Mouse (Mus musculus) adrenal gland, adult 18-20 months (tissue): ENCODE results near the gene Lrrc49. TPM values are rescaled to one million over a fixed set of nuclear protein-coding genes. Genes with fewer than 3 reads are reported as not detected.

Experiments used
- DNase-seq, 2 experiments: peaks; one replicate each; pipeline ENCODE4 v3.0.0; 2021 to 2022; ENCODE audit warnings: low spot score in 2 of 2
- total RNA-seq, 2 experiments: library from RNA; stranded (reverse); gene quantifications; 1 replicate in 1 of 2; 2 replicates in 1 of 2; pipeline ENCODE4 v1.2.3; 2021

Lrrc49 gene
- total RNA-seq, 2 experiments from 2014 or later = 11.1 to 12.4 TPM

DNA sequence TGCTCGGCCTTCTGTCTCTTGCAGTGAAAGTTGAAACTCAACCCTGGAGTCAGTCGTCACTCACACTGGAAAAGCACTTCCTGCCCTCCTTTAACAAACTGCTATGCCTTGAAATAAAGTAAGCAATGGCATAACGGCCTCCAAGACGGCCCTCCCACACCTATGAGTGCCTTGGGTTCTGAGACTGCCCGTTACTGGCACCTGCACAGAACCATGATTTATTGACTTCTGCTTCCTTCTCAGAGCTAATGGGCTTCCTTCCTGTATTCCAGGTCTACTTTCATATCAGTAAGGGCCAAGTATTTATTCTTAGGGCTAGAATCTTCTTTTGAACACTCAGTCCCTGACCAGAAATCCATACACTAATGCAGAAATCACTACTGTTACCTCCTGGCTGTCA is 9.0 kb downstream of the Lrrc49 start:
- no peak for DNase-seq

DNA sequence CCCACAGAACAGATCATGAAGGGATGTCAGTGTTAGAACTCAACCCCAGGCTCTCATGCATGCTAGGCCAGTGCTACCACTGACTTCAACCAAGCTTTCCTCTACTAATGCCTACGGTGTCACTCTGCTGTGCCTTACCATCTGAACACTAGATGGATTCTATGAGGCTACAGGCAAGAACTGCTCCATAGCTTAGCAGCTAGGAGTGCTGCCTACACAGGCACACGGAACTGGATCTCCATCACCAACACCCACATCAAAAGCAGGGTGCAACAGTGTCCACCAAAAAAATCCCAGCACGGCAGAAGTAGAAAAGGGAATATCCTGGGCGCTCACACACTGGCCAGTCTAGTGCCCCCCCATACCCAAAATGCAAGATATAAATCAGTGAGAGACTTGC is 11.5 kb downstream of the Lrrc49 start:
- DNase-seq = no peak

DNA sequence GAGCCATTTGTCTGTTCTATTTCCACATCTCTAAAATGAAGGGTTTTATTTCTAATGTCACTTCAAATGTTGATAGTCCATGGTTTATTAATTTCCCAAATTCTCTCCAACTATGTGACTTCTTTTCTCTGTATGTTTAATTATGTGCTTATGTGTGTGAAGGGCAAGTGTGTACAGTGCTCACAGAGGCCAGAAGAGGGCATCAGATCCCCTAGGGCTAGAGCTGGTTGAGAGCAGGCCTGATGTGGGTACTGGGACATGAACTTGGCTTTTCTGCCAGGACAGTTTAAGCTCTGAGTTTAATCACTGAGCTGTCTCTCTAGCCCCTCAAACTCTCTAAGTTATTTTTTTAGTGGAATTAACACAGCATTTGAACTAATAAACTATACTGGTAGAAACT is 13.2 kb downstream of the Lrrc49 start:
- DNase-seq = no peak

DNA sequence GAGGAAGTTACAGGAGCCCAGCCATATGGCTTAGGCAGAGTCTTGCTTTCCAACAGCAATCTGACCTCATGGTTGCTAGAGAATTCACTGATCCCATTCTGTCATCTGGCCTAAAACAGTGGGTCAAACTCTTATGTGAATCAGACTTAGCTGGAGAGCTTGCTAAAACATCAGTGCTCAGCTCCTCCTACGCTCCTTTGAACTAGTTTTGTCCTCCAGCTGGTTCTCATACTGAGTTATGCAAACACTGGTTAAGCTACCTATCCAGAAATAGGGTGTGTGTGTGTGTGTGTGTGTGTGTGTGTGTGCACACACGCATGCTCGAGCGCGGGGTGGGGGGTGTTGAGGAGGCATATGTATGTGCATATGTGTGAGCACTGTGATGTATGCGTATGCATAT is 15.4 kb downstream of the Lrrc49 start:
- no peak for DNase-seq

DNA sequence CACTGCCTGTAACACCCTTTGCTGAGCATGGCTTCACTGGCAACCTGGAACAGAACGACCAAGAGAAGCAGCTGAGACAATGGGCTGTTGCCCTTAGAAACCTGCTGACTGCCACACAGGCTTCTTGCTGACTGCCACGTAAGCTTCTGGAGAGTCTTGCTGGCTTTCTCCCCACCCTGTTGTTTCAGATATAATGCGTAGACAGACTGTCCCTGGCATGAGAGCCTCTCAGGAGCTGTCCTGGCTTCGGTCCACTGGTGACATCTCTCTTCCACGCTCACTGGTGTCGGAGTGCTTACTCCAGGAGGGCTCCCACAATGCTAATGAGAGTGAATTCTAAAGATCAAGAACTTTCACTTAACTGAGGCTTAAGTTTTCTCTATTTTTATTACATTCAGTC is 19.1 kb downstream of the Lrrc49 start:
- DNase-seq = no peak

DNA sequence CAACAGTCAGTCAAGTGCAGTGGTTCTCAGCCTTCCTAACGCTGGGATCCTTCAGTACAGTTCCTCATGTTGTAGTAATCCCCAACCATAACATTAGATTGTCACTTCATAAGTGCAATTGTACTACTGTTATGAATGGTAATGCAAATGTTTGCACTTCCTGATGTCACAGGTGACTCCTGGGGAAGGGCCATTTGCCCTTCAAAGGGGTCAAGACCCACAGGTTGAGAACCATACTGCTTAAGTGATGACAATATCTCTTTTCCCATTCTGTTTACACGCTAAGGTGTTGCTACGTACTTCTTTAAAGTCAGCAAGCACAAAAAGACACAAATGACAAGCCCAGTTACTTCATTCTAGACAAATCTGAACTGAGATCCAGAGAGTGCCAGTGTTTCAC is 22.4 kb downstream of the Lrrc49 start:
- no peak for DNase-seq

DNA sequence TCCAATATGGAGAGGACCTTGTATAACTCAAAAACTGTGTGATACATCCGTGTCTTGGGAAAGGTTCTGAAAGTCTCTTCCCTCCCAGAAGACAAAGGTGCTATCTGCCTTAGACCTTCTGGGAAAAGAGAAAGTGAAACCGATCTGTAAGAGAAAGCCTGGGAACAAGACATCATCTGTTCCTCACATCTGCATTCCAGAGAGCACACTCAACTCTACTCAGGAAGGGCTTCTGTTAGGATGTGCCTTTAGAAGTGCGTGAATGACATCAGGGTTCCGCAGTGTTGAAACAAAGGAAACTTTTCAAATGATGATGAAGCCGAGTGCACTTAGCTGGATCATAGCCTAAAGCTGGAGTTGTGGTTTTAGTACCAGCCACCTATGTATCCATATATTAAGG is 23.1 kb downstream of the Lrrc49 start:
- DNase-seq = no peak

DNA sequence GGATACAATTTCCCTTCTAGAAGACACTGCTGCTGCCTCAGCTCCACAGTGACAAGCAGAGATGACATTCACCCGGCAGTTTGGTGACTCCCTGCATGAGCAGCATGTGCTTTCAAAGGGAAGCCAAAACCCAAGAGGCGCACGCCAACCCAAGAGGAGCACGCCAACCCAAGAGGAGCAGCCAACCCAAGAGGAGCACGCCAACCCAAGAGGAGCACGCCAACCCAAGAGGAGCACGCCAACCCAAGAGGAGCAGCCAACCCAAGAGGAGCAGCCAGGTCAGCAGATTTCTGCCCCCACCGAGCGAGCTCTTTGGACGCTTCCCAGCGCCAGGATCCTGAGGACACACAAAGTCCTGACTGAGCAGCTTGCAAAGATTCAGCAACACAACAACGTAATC is 23.6 kb downstream of the Lrrc49 start:
- no peak for DNase-seq

DNA sequence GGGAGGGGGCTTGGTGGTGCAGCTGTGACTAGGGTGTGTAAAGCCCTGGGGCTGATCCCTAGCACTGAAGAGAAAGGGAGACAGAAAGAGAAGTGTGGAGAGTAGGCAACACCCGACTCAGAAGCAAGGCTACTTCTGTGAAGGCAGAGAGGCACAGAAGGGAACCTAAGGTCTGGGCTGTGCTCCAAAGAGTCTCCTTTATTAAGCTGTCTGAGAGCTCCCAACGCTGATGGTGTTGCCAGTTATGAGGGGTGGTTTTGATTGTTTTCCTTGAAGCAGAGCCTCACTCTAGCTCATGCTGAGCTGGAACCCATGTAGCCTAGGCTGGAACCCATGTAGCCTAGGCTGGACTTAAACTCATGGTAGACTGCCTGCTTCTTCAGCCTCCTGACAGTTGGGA is 25.0 kb downstream of the Lrrc49 start:
- DNase-seq = no peak

DNA sequence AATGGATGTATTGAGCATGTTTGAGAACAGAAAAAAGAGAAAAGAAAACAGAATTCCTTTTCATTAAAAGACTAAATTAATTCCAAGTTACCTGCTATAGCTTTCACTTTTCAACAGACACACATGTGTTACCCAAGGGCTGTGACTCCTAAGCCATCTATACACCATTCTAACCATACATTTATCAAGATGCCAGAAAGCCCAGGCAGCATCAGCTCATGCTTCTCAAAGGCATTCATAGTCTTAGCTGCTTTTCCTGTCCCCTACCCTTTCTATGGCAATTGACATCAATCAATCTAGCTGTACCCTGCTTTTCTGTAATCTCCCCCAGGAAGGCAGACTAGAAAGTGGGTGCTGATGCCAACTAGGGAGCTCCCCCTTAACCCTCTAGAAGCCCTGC is 34.4 kb downstream of the Lrrc49 start:
- no peak for DNase-seq

DNA sequence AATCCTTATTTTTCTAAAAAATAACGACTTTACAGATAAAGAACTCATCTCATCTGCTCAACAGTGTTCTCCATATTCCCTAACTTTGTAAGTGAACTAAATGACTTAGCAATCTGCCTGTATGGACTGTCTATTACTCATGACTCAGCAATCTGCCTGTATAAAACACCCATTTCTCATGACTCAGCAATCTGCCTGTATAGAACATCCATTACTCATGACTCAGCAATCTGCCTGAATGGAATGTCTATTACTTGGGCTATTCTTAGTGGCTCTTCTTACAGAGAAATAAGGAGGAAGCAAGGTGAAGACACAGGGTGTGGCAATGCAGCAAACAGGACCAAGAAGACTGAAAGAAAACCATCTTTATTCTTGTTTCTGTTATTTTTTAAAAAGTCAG is 34.8 kb downstream of the Lrrc49 start:
- DNase-seq = no peak

DNA sequence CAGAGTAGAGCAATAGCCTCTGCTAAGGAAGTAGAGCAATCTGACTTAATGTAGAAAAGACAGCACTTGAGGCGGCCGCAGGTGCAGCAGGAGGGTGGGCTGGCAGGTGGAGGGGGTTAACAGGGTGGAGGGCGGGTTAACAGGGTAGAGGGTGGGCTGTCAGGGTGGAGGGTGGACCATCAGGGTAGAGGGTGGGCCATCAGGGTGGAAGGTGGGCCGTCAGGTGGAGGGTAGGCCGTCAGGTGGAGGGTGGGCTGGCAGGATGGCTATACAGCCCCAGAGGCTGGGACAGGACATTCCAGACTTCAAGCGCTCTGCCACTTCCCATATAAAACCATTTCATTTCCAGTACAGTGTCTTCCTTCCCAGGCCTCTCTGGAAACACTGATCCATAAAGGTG is 37.7 kb downstream of the Lrrc49 start:
- no peak for DNase-seq

DNA sequence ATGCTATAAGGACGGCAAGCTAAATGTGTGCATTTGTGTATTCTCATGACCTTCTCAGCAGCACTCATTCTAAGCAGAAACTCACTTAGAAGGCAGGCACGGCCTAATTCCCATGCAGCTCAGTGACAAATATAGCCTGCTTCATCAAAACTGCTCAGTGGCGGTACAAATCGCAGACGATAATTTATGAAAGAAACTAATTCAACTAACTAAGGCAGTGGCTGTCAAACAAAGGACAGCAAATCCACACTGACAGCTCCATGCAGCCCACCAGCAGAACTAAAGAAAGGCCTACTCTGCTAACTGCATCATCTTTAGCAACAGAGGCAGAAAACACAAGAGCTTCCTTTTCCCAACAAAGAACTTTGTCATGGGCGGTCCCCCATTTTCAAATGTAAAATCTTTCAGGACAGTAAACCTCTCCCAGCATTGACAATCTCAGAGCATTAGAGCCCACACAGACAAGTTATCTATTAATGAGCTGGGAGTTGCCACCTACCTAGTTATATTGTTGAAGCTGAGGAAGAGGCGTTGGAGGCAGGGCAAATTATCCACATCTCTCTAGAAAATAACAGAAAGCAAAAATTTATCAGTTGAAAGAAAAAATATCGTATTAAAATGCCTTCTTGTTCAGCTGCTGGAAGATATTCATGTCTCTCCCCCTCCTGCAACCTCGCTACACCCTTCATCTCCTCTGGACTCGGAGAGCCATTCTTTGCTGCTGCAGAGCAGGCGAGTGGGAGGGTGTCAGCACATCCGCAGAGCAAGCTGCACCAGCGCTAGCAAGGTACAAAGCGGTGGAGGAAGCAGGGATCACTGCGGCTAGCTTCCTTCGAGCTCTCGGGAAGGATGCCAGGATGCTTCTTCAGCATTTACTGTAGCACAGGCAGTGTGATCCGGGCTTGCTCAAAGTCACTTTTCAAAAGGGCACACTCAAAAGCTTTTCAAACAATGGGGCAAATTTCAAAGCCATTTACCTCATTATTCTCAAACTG is 38.7 kb downstream of the Lrrc49 start:
- peak; percentile 39 to 40 for DNase-seq

DNA sequence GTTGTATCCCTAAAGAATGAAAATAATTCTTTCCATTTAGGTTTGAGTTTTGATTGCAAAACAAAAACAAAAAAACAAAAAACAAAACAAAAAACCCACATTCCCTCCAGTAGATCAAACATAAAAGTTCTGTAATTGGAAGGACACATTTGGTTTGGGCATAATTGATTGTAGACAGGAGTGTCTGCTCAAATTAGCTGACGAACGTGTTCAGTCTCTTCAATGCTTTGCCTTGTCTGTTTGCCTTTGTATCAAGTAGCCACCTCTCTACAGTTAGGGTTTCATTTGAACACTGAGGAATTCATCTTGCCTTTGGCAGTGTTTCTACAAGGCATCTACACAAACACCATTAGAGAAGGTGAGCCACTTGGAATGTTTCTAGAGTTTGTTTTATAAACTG is 54.4 kb downstream of the Lrrc49 start:
- DNase-seq = no peak

DNA sequence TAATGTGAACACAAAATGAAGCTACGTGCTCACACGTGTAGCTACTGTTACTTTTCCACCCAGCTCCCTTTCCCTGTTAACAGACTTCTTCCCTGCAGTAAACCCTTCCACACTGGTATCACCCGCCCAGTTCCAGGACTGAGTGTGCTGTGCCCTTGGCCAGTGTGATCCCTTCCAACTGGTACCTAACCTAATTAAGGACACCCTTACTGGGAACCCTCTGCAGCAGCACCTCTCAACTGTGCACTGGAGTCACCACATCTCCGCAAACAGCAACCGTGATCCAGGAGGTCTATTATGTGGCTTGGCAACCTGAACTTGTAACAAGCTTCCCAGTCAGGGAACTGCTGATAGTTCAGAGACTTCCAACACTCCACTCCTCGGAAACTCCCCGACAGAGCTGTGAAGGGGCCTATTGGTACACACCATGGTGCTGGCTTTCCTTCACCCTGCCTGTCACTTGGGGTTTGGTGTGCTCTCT is 61.6 kb downstream of the Lrrc49 start:
- DNase-seq = no peak

DNA sequence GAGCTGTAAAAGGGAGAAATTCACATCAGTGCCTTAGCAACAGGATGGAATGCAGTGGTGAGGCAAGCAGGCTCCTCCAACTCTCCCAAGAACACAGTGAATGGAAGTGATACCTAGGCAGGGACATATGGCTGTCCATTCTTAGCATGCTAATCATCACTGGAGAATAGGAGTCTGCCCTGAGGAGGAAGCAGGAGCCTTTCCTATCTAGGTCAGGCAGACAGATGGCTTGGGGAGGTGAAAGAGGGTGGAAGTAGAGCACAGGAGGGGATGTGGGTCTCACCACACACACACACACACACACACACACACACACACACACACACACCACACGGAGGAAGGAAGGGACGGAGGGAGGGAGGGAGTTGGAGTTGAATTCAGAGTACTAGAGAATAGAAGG is 62.1 kb downstream of the Lrrc49 start:
- DNase-seq = no peak

DNA sequence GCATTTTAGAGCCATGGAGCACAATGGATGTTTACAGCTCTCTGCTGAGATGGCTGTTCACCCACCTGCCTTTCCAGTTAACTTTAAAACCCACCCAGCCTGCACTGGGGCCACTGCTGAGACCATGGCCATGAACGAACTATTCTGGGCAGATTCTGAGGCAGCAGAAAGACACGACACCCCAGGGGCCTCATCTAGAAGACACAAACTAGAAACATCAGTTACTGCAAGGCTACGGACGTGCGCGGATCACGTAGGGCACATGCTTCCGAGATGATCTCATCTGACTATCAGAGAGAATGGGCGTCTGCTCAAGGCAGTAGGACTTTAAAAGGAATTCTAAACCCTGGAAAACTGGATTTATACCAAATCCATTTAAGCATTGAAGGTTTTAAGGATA is 71.0 kb downstream of the Lrrc49 start:
- peak in 1 of 2 experiments; percentile 25 for DNase-seq

DNA sequence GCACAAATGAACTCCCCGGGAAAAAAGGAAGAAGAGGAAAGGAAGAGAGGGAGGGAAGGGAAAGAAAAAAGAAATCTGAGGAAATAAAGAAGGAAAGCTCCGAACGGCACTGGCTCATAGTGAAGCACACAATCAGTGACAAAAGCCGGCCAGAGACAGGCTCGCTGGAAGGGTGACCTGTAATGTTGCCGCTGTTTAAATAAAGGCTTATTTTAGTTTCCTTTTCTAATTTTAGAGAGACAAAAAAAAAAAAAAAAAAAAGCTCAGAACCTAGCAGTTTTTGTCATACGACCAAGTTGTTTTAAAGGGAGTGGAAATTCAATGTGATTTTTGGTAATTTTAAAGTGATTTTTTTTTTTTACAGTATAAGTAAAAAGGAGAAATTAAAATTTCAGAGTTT is 71.6 kb downstream of the Lrrc49 start:
- no peak for DNase-seq

DNA sequence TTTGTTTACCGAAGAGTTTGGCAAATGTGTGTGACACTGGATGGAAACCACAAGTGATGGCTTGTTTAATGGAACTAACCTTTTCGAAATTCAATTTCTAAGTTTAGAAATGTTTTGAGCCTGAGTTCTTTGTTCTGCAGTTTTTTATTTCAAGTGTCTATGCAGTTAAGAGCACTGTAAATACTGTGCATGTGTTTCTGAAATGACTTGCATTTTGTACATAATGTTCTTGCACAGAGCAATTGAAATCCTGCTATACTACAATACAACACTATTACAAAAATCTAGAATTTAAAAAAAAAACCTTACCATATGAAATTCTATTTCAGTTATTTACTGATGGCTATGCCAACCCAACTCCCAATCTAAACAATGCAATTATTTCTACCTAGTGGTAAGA is 75.7 kb downstream of the Lrrc49 start:
- no peak for DNase-seq

DNA sequence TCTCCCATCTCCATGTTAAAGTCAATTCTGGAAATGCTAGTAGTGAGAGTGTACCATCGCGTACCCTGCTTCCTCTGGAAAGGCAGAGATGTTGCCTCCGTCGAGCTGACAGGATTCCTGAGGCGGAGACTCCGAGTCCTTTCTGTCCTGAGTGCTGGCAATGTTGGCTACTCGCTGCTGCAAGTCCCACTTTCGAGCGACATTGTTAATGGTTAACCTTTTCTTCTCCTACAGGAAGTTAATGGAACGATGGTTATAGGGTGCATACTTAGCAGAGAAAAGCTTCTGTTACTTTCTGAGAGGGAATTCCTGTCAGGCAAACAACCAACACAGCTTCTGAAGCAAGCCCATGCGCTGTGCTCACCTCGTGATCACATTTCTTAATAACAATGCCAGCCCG is 77.8 kb downstream of the Lrrc49 start:
- DNase-seq = no peak

DNA sequence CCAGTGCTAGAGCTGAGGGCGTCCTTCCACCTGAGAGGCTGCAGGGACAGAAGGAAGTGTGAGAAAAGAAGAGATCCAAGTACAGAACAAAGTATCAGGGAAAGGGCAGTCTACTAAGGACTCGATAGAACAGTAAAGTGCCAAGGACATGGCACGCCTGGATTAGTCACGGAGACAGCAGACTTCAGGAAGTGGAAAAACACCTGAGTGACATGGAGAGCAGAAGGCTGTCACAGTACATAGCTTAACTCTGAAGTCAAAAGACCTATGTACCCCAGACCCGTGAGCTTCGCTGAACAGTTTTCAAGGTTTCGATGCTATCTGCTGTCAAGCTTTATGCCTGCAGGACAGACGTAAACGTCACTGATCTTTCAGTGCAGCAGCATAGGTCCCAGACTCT is 79.1 kb downstream of the Lrrc49 start:
- peak in 1 of 2 experiments; percentile 25 for DNase-seq

DNA sequence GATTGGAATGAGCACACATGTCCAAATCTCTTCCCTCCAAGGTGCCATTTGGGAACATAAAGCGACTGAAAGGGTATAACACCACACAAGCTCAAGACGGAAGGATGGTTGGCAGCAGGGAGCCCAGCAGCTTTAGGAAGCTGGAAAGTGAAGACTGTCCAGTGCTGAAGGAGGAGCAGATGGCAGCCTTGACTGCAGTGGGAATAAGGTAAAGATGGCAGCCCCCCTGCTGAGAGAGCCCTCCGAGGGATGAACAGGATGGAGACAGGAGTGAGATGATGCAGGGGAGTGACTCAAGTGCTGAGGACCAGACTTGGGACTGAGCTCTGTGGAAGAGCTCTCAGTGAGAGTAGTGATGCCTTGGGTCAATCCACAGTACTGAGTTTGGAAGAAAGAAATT is 79.9 kb downstream of the Lrrc49 start:
- no peak for DNase-seq

DNA sequence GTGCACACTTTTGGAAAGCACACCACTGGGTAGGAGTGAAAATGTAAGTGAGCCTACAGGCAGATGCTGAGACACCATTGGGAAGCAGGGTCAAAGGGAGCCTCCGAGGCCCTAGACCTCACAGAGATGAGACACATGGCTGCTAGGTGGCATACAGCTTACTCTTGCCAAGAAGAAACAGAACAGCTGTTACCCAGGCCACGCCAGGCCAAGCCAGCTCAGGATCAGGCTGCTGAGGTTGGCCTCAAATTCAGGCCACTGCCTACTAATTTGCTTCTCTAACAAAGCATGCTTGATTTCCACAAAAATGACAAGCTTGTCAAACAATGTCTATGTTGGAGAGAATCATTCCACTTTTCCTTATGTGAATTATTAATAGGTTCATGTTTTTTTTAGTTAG is 83.0 kb downstream of the Lrrc49 start:
- DNase-seq = no peak
